Mouse (Mus musculus): ENCODE results near the gene Pdha1. TPM values are rescaled to one million over a fixed set of nuclear protein-coding genes. Genes with fewer than 3 reads are reported as not detected.
A peak's percentile ranks its signal among the peaks of the same experiment; 100 is the strongest.

The Pdha1 gene
- total RNA-seq, 2 experiments from 2014 or later, result 567 to 646 TPM

DNA sequence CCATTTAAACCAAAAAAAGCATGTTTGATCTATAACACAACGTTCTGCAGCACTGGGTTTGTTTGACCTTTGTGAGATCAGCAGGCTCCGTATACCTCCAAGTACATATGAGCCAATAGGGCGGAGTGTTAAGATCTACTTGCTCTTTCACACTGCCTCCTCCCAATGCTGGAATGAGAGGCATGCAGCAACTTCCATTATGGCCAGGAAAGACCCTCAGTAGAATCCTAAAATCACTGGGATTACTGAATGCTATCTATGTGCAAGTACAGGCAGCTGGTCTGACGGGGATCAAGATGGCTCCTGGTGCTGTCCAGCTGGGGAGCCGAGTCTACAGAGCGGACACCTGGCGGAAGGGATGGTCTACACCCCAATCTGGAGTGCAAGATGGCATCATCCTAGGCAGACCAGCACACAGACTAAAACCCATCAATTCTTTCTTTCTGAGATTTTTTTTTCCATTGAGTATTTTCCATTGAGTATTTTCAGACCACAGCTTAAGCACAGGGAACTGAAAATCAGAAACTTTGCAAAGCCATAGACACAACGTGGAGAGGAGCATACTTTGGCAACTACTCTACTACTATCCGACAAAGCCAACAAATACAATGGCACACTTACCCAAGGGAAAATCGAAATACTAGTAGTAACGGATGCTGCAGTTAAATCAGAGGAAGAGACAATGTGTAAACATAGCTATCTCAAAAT, 3.9 kb downstream of the Pdha1 start:
- no peak for DNase-seq
- Histone ChIP-seq H3K4me3 (no peak overlapping the region; the same call in 1 of the 2 replicates), H3K27ac (no peak overlapping the region)
- TF ChIP-seq CTCF (IDR thresholded peaks at IDR 0.05), result no peak
- intact Hi-C loops (cut with DNase I), result no loop called here

GRCm38 (mm10) chrX:160116658-160117057, 21.6 kb downstream of the Pdha1 start:
- intact Hi-C loops (cut with DNase I), result loop anchor here (10.0 kb wide), 1 partner anchor 132 kb away; the partner anchor contains the start of gene Map3k15
- DNase-seq, result peak; percentile 42
- no peak overlapping the region for H3K4me3 ChIP-seq
- TF ChIP-seq CTCF (IDR thresholded peaks at IDR 0.05), result peak; percentile 64
- H3K27ac ChIP-seq, result no peak overlapping the region

DNA sequence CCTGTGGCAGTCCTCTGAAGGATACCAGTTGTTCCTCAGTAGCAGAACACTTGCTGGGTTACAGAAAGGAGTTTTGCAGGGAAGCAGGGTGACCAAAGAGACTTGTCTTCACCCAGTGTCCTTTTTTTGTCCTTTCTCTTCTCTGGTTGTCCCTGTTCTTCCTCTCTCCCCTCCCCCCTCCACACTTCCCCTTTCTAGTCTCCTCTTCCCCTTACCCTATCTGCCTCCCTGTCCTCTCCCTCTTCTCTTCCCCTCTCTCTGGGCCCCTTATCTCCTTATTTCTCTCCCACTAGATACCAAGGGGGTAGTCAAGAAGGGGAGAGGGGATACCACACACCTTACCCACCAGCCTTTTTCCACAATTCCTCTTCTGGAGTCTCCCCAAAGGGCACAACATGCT, 22.1 kb downstream of the Pdha1 start:
- Histone ChIP-seq H3K27ac (no peak overlapping the region), H3K4me3 (no peak overlapping the region)
- intact Hi-C loops (cut with DNase I), result loop anchor here (10.0 kb wide), 1 partner anchor 131 kb away; the partner anchor contains the start of gene Map3k15
- no peak for TF ChIP-seq CTCF (IDR thresholded peaks at IDR 0.05)
- DNase-seq, result no peak

GRCm38 (mm10) chrX:160113777-160114176, 24.4 kb downstream of the Pdha1 start:
- intact Hi-C loops (cut with DNase I), result loop anchor here (10.0 kb wide), 1 partner anchor 129 kb away; the partner anchor contains the start of gene Map3k15
- no peak for TF ChIP-seq CTCF (IDR thresholded peaks at IDR 0.05)
- Histone ChIP-seq H3K27ac (no peak overlapping the region), H3K4me3 (no peak overlapping the region)
- DNase-seq, result no peak

DNA sequence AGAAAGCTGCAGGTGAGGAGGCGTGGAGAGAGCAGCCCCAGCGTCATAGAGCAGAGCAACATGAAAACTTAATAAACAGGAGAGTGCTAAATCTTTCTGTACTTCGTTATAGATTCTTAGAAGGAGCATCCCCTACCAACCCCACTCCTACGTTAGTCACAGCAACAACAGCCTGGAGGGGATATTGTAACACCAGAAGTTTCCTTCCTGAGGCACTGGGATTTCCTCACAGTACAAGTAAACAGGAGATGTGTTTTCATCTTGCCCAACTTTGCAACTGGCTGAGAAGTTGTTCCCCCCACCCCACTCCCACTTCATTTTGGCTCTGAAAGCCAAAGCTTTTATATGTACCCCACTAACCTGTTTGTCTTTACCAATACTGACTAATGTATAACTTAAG, 30.4 kb downstream of the Pdha1 start:
- H3K4me3 ChIP-seq, result no peak overlapping the region
- intact Hi-C loops (cut with DNase I), result no loop called here
- H3K27ac ChIP-seq, result no peak overlapping the region
- DNase-seq, result no peak
- TF ChIP-seq CTCF (IDR thresholded peaks at IDR 0.05), result no peak

- Histone ChIP-seq H3K27ac (no peak overlapping the region), H3K4me3 (no peak overlapping the region)
- TF ChIP-seq CTCF (IDR thresholded peaks at IDR 0.05), result no peak
- intact Hi-C loops (cut with DNase I), result no loop called here
- DNase-seq, result no peak
Measured at GRCm38 (mm10) chrX:160091973-160092372, 46.2 kb downstream of the Pdha1 start.

Other genes with a start within 250 kb of the Pdha1 start
- gene Map3k15, start 150.0 kb downstream of the Pdha1 start, total RNA-seq (2021), result under 1 TPM; 0.25 to 0.26 TPM

Data from gastrocnemius, adult 2 months (tissue).